Mouse (Mus musculus) liver, embryonic 14.5 days (tissue): ENCODE measurements around the gene Cpvl. TPM values are rescaled to one million over a fixed set of nuclear protein-coding genes. Genes with fewer than 3 reads are reported as not detected.

ENCODE experiments used
- ATAC-seq: fragments of 200-750 bp; cut with Nextera tagmentation; 2 replicates; pipeline ENCODE4 v1.8.0; 2017; ENCODE audit warnings: moderate number of reproducible peaks, mild to moderate bottlenecking, moderate library complexity; ENCODE audit not compliant: insufficient read depth
- DNase-seq, 3 experiments: peaks; one replicate each; pipeline ENCODE4 v3.0.0-alpha.2; 2012 to 2013; ENCODE audit warnings: low read depth in 3 of 3, low spot score in 3 of 3
- H3K27ac ChIP-seq: fragments of 300-500 bp; sonication (generic); 2 replicates; pipeline ENCODE4 v1.5.1; 2014; ENCODE audit warnings: moderate library complexity, mild to moderate bottlenecking, control low read depth, inconsistent platforms
- H3K27me3 ChIP-seq: fragments of 300-500 bp; sonication (generic); 2 replicates; pipeline ENCODE4 v1.6.1; 2014; ENCODE audit warnings: mild to moderate bottlenecking, low read length, moderate library complexity; ENCODE audit not compliant: control insufficient read depth, insufficient read depth
- H3K36me3 ChIP-seq: fragments of 300-500 bp; sonication (generic); replicated peaks from 2 replicates; pipeline ENCODE4 v1.6.1; 2014; ENCODE audit warnings: low read depth; ENCODE audit not compliant: control insufficient read depth, insufficient read depth
- H3K4me1 ChIP-seq, 2 experiments: fragments of 200-500 bp in 1 of 2; fragments of 300-500 bp in 1 of 2; sonication (generic) in 1 of 2; replicated peaks; 2 replicates each; pipeline ENCODE4 v1.6.1; 2012 to 2014; ENCODE audit warnings: antibody characterized with exemption in 1 of 2, inconsistent platforms in 1 of 2, low read length in 1 of 2; ENCODE audit not compliant: control insufficient read depth in 2 of 2, insufficient read depth in 2 of 2
- H3K4me2 ChIP-seq: fragments of 300-500 bp; sonication (generic); 2 replicates; pipeline ENCODE4 v1.6.1; 2014; ENCODE audit warnings: low read depth, mild to moderate bottlenecking, control low read depth, moderate library complexity
- H3K4me3 ChIP-seq, 2 experiments: fragments of 200-500 bp in 1 of 2; fragments of 300-500 bp in 1 of 2; sonication (generic) in 1 of 2; 2 replicates each; pipeline ENCODE4 v1.5.1; 2012 to 2014; ENCODE audit warnings: low read depth in 2 of 2, low read length in 2 of 2, mild to moderate bottlenecking in 2 of 2, control low read depth in 1 of 2, inconsistent platforms in 1 of 2, moderate library complexity in 1 of 2; ENCODE audit not compliant: insufficient read depth in 1 of 2
- H3K9ac ChIP-seq: fragments of 300-500 bp; sonication (generic); replicated peaks from 2 replicates; pipeline ENCODE4 v1.6.1; 2014; ENCODE audit warnings: mild to moderate bottlenecking, control low read depth, moderate library complexity
- H3K9me3 ChIP-seq: fragments of 300-500 bp; sonication (generic); 2 replicates; pipeline ENCODE4 v1.6.1; 2016; ENCODE audit warnings: low read length, mixed read lengths; ENCODE audit not compliant: control insufficient read depth
- CTCF ChIP-seq: IDR thresholded peaks from 2 replicates; pipeline ENCODE4 v1.5.1; 2016; ENCODE audit warnings: antibody characterized with exemption, low read depth, control low read depth
- EP300 ChIP-seq: IDR thresholded peaks from 2 replicates; pipeline ENCODE4 v1.6.1; 2016; ENCODE audit warnings: antibody characterized with exemption, low read depth
- WGBS: fragments of 180-500 bp; shearing (Covaris S2); extraction: QIAGEN DNeasy Blood & Tissue Kit; methylation state at CpG from one replicate; pipeline ENCODE4 v1.1.7; 2014; ENCODE audit not compliant: insufficient replicate concordance; 5-methylcytosine and 5-hydroxymethylcytosine counted together
- polyA plus RNA-seq, 2 experiments: library from polyadenylated mRNA; depleted of rRNA in 1 of 2; stranded (reverse) in 1 of 2; unstranded in 1 of 2; fragments of >200 nt; fragmentation: Nextera tagmentation in 1 of 2; extraction: Ambion mirVana in 1 of 2; gene quantifications; 2 replicates each; pipeline versions ENCODE4 v1.2.1 to v1.2.3; 2012 to 2014

Gene Cpvl
- polyA plus RNA-seq, 2 experiments = not detected

GRCm38 (mm10) chr6:53906871-53907270 is 71.6 kb downstream of the Cpvl start:
- no peak overlapping the region for H3K9ac ChIP-seq
- TF ChIP-seq EP300 = no peak
- no peak for TF ChIP-seq CTCF
- H3K4me3 ChIP-seq = no peak overlapping the region
- no peak overlapping the region for H3K4me2 ChIP-seq
- H3K36me3 ChIP-seq = no peaks in the 10 kb centered on the region
- ATAC-seq = no peak
- WGBS = 10% methylated on average over 4 of the region's 4 CpGs
- peaks cover 0 to 27% of the 10 kb centered on the region in 2 experiments; a peak in 2 of 4 replicates for H3K4me1 ChIP-seq
- H3K27ac ChIP-seq = no peak overlapping the region
- no peaks in the 10 kb centered on the region for H3K9me3 ChIP-seq
- H3K27me3 ChIP-seq = no peaks in the 10 kb centered on the region
- DNase-seq = no peak

- Histone ChIP-seq H3K9me3 (no peaks in the 10 kb centered on the region), H3K4me2 (no peak overlapping the region), H3K27ac (no peak overlapping the region), H3K27me3 (no peaks in the 10 kb centered on the region), H3K4me3 (no peak overlapping the region), H3K9ac (no peak overlapping the region), H3K36me3 (no peaks in the 10 kb centered on the region), H3K4me1 (peaks cover 0 to 27% of the 10 kb centered on the region in 2 experiments; a peak in 2 of 4 replicates)
- DNase-seq (no peak), ATAC-seq (no peak)
- WGBS = 8% methylated on average over 1 of the region's 1 CpGs
- no peak for TF ChIP-seq EP300
- TF ChIP-seq CTCF = no peak
Measured at GRCm38 (mm10) chr6:53906051-53906462, 72.4 kb downstream of the Cpvl start.

- Histone ChIP-seq H3K9ac (no peak overlapping the region), H3K4me2 (no peak overlapping the region), H3K9me3 (no peaks in the 10 kb centered on the region), H3K27ac (no peak overlapping the region), H3K27me3 (no peaks in the 10 kb centered on the region), H3K36me3 (no peaks in the 10 kb centered on the region), H3K4me3 (no peak overlapping the region), H3K4me1 (peaks cover 0 to 27% of the 10 kb centered on the region in 2 experiments; a peak in 2 of 4 replicates)
- TF ChIP-seq CTCF = no peak
- TF ChIP-seq EP300 = no peak
- ATAC-seq (no peak), DNase-seq (no peak)
- WGBS = 27% methylated on average over 4 of the region's 4 CpGs
Measured at GRCm38 (mm10) chr6:53905576-53905975, 72.9 kb downstream of the Cpvl start.

GRCm38 (mm10) chr6:53904703-53905395 is 73.6 kb downstream of the Cpvl start:
- Histone ChIP-seq H3K4me3 (no peak overlapping the region), H3K36me3 (no peaks in the 10 kb centered on the region), H3K27me3 (no peaks in the 10 kb centered on the region), H3K9ac (no peak overlapping the region), H3K4me2 (no peak overlapping the region), H3K4me1 (peaks cover 0 to 31% of the 10 kb centered on the region in 2 experiments; a peak in 2 of 4 replicates), H3K27ac (no peak overlapping the region), H3K9me3 (no peaks in the 10 kb centered on the region)
- DNase-seq = no peak
- 64% methylated on average over 4 of the region's 4 CpGs for WGBS
- TF ChIP-seq CTCF (no peak), EP300 (no peak)
- no peak for ATAC-seq

GRCm38 (mm10) chr6:53904186-53904585 is 74.3 kb downstream of the Cpvl start:
- H3K27ac ChIP-seq = no peak overlapping the region
- ATAC-seq = no peak
- TF ChIP-seq EP300 (no peak), CTCF (no peak)
- DNase-seq = no peak
- WGBS = 58% methylated on average over 3 of the region's 3 CpGs
- no peak overlapping the region for H3K4me2 ChIP-seq
- H3K36me3 ChIP-seq = no peaks in the 10 kb centered on the region
- H3K9ac ChIP-seq = no peak overlapping the region
- no peaks in the 10 kb centered on the region for H3K9me3 ChIP-seq
- H3K4me1 ChIP-seq = peaks cover 0 to 31% of the 10 kb centered on the region in 2 experiments; a peak in 2 of 4 replicates
- no peak overlapping the region for H3K4me3 ChIP-seq
- H3K27me3 ChIP-seq = no peaks in the 10 kb centered on the region
